Mouse (Mus musculus) midbrain, embryonic 11.5 days (tissue): Measurements from ENCODE around the gene Dpp4. TPM values are rescaled to one million over a fixed set of nuclear protein-coding genes. Genes with fewer than 3 reads are reported as not detected.

ENCODE experiments used
- ATAC-seq: fragments of 200-750 bp; cut with Nextera tagmentation; 2 replicates; pipeline ENCODE4 v1.8.0; 2017; ENCODE audit warnings: moderate TSS enrichment, moderate library complexity; ENCODE audit not compliant: low FRiP score
- DNase-seq: peaks from one replicate; pipeline ENCODE4 v3.0.0; 2015; ENCODE audit warnings: low spot score; ENCODE audit errors: missing footprints
- H3K27ac ChIP-seq: fragments of 300-500 bp; sonication (generic); 2 replicates; pipeline ENCODE4 v1.5.1; 2014; ENCODE audit warnings: low read depth, low read length
- H3K27me3 ChIP-seq: fragments of 300-500 bp; sonication (generic); 2 replicates; pipeline ENCODE4 v1.6.1; 2014; ENCODE audit warnings: mild to moderate bottlenecking, low read length, moderate library complexity, mixed read lengths; ENCODE audit not compliant: control insufficient read depth, insufficient read depth
- H3K36me3 ChIP-seq: fragments of 300-500 bp; sonication (generic); 2 replicates; pipeline ENCODE4 v1.6.1; 2014; ENCODE audit warnings: mild to moderate bottlenecking, low read length, moderate library complexity, mixed read lengths; ENCODE audit not compliant: control insufficient read depth, insufficient read depth
- H3K4me1 ChIP-seq: fragments of 300-500 bp; sonication (generic); 2 replicates; pipeline ENCODE4 v1.6.1; 2014; ENCODE audit warnings: low read length; ENCODE audit not compliant: control insufficient read depth, insufficient read depth
- H3K4me2 ChIP-seq: fragments of 300-500 bp; sonication (generic); 2 replicates; pipeline ENCODE4 v1.6.1; 2014; ENCODE audit warnings: mild to moderate bottlenecking, moderate library complexity
- H3K4me3 ChIP-seq: fragments of 300-500 bp; sonication (generic); 2 replicates; pipeline ENCODE4 v1.5.1; 2014; ENCODE audit warnings: low read depth, low read length
- H3K9ac ChIP-seq: fragments of 300-500 bp; sonication (generic); 2 replicates; pipeline ENCODE4 v1.6.1; 2014; ENCODE audit warnings: low read length
- H3K9me3 ChIP-seq: fragments of 300-500 bp; sonication (generic); 2 replicates; pipeline ENCODE4 v1.6.1; 2016; ENCODE audit warnings: low read length; ENCODE audit not compliant: control insufficient read depth
- WGBS: fragments of 180-500 bp; shearing (Covaris S2); extraction: QIAGEN DNeasy Blood & Tissue Kit; methylation state at CpG from one replicate; pipeline ENCODE4 v1.1.7; 2014; 5-methylcytosine and 5-hydroxymethylcytosine counted together
- polyA plus RNA-seq: library from polyadenylated mRNA; unstranded; fragments of >200 nt; fragmentation: Nextera tagmentation; extraction: Ambion mirVana; gene quantifications from 2 replicates; pipeline ENCODE4 v1.2.1, GENCODE M21; 2014

Gene Dpp4
- polyA plus RNA-seq, 1 experiment from 2014 or later: 1.2 TPM

- no peak overlapping the region for H3K4me2 ChIP-seq
- H3K4me1 ChIP-seq: no peaks in the 10 kb centered on the region
- H3K9me3 ChIP-seq: no peaks in the 10 kb centered on the region
- ATAC-seq: no peak
- H3K4me3 ChIP-seq: no peak overlapping the region
- no peak overlapping the region for H3K9ac ChIP-seq
- 87% methylated on average over 2 of the region's 2 CpGs for WGBS
- DNase-seq: no peak
- H3K27me3 ChIP-seq: no peaks in the 10 kb centered on the region
- H3K36me3 ChIP-seq: no peaks in the 10 kb centered on the region
- H3K27ac ChIP-seq: no peak overlapping the region
Measured at GRCm38 (mm10) chr2:62307477-62307876, 104.6 kb downstream of the Dpp4 start.

DNA sequence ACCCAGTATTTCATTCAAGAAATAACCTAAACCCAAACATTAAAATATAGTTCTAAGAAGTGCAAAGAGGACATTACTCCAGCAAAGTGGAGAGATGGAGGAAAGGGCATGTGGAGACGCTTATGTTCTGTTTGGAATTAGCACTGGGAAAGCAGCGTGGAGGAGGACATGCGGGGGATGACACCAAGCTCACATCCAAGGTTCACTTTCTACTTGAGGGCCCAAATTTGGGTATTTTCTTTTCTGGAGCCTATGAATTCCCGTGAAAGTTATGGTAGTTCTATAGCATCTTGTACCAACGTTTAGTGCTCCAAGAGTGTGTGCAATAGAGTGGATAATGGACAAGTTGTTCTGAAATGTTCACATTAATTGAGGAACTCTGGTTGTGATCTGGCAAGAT is 105.1 kb downstream of the Dpp4 start:
- Histone ChIP-seq H3K4me3 (no peak overlapping the region), H3K27me3 (no peaks in the 10 kb centered on the region), H3K9ac (no peak overlapping the region), H3K9me3 (no peaks in the 10 kb centered on the region), H3K4me1 (no peaks in the 10 kb centered on the region), H3K4me2 (no peak overlapping the region), H3K27ac (no peak overlapping the region), H3K36me3 (no peaks in the 10 kb centered on the region)
- DNase-seq (no peak), ATAC-seq (no peak)
- WGBS: 90% methylated on average over 5 of the region's 5 CpGs

DNA sequence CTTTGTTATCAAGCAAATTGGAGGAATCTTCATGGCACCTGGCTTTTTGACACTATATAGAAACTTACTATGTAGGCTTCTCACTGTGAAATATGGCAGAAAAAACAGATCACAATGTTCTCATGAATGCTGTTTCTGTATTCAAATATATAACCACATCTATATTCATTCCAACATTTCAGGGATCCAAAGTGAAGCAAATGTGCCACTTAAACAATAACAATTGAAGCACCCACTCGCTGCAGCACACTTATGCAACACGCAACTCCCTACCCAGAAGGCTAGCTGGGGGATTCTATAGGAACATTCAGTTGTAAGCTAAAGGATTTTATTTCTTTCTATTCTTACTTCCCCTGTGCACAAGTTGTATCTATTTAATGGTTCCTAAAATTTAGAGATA is 110.3 kb downstream of the Dpp4 start:
- 98% methylated on average over 2 of the region's 2 CpGs for WGBS
- no peaks in the 10 kb centered on the region for H3K9me3 ChIP-seq
- H3K9ac ChIP-seq: no peak overlapping the region
- ATAC-seq (no peak), DNase-seq (no peak)
- H3K4me2 ChIP-seq: no peak overlapping the region
- H3K36me3 ChIP-seq: no peaks in the 10 kb centered on the region
- no peaks in the 10 kb centered on the region for H3K27me3 ChIP-seq
- H3K4me3 ChIP-seq: no peak overlapping the region
- H3K4me1 ChIP-seq: no peaks in the 10 kb centered on the region
- H3K27ac ChIP-seq: no peak overlapping the region

GRCm38 (mm10) chr2:62293846-62294245 is 118.2 kb downstream of the Dpp4 start:
- Histone ChIP-seq H3K27ac (no peak overlapping the region), H3K4me2 (no peak overlapping the region), H3K9me3 (no peaks in the 10 kb centered on the region), H3K27me3 (no peaks in the 10 kb centered on the region), H3K4me1 (no peaks in the 10 kb centered on the region), H3K36me3 (no peaks in the 10 kb centered on the region), H3K4me3 (no peak overlapping the region), H3K9ac (no peak overlapping the region)
- WGBS: 63% methylated on average over 2 of the region's 2 CpGs
- DNase-seq (no peak), ATAC-seq (no peak)

DNA sequence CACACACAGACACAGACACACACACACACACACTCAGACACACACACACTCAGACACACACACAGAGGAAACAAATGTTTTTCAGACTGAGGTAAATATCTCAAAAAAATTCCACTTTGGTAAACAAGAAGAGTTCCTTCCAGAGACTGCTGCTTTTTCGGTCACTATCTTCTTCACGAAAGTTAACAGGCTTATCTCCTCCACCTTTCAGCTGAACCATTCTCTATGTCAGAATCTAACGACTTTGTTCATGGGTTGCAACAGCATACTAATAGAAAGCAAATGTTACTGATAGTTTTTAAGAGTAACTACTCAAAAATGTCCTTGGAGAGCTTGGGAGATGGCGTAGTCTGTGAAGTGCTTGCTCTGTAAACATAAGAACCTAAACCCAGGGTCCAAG is 124.5 kb downstream of the Dpp4 start:
- Histone ChIP-seq H3K27me3 (no peaks in the 10 kb centered on the region), H3K4me2 (no peak overlapping the region), H3K27ac (no peak overlapping the region), H3K4me3 (no peak overlapping the region), H3K9me3 (no peaks in the 10 kb centered on the region), H3K9ac (no peak overlapping the region), H3K4me1 (no peaks in the 10 kb centered on the region), H3K36me3 (no peaks in the 10 kb centered on the region)
- no peak for DNase-seq
- 70% methylated on average over 4 of the region's 4 CpGs for WGBS
- ATAC-seq: no peak

- no peak overlapping the region for H3K27ac ChIP-seq
- 1% methylated on average over 2 of the region's 2 CpGs for WGBS
- DNase-seq (no peak), ATAC-seq (no peak)
- H3K4me3 ChIP-seq: no peak overlapping the region
- H3K9ac ChIP-seq: no peak overlapping the region
- no peaks in the 10 kb centered on the region for H3K9me3 ChIP-seq
- H3K4me1 ChIP-seq: no peaks in the 10 kb centered on the region
- H3K4me2 ChIP-seq: no peak overlapping the region
- no peaks in the 10 kb centered on the region for H3K27me3 ChIP-seq
- H3K36me3 ChIP-seq: no peaks in the 10 kb centered on the region
Measured at GRCm38 (mm10) chr2:62285847-62286246, 126.2 kb downstream of the Dpp4 start.

GRCm38 (mm10) chr2:62285026-62285425 is 127.0 kb downstream of the Dpp4 start:
- DNase-seq: no peak
- 91% methylated on average over 2 of the region's 2 CpGs for WGBS
- Histone ChIP-seq H3K9ac (no peak overlapping the region), H3K27me3 (no peaks in the 10 kb centered on the region), H3K27ac (no peak overlapping the region), H3K4me2 (no peak overlapping the region), H3K4me1 (no peaks in the 10 kb centered on the region), H3K36me3 (no peaks in the 10 kb centered on the region), H3K9me3 (no peaks in the 10 kb centered on the region), H3K4me3 (no peak overlapping the region)
- no peak for ATAC-seq

Other genes starting within 250 kb of the Dpp4 start
- not detected in 2 replicates for gene Gcg, start 71.4 kb upstream of the Dpp4 start, polyA plus RNA-seq
- 1.6 and 2.8 TPM in 2 replicates for gene Fap, start 161.8 kb upstream of the Dpp4 start, polyA plus RNA-seq
- 0.93 and 1.3 TPM in 2 replicates for gene Ifih1, start 234.0 kb upstream of the Dpp4 start, polyA plus RNA-seq